Mouse (Mus musculus): ENCODE measurements around the gene Enpp5. TPM values are rescaled to one million over a fixed set of nuclear protein-coding genes. Genes with fewer than 3 reads are reported as not detected.

The Enpp5 gene
- polyA plus RNA-seq (2014; fragmentation: Illumina TruSeq; extraction: RNeasy Lipid Tissue Mini Kit (QIAGEN cat#74804); ENCODE audit: low read depth, low replicate concordance) = 136 TPM

DNA sequence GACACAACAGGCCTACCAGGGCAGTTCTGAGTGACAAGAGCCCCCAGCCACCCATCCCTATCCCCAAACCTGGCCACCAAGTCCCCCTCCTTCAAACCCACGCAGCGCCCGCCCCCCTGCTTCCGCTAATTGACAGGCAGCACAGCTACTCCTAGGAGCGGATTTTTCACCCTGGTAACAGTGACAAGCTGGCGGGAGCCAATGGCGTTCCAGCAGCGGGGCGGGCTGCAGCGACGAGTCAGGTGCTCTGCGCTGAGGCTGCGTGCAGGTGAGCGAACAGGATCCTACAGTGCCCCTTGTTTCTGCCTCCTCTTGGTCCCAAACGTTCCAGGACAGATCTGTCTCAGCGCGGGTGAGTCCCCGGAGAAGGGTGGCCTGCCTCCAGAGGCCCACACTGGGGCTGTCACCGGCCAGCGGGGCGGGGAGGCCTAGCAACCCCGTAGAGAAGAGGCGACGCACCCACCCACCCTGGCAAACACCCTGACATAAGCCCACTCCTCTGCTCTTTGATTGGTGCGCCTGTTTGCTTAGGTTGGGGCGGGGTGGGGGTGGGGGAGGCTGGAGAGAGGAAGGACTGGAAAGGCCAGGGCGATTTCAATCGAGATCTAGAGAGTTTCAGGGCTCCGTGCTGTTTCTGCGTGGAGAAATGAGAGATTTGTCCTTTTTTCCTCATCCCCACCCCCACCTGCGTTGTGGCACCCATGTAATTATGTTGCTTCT is at the start of gene Enpp5:
TSS of gene Enpp5 (plus strand) at position 183 of the 720 bp plus-strand sequence.

DNA sequence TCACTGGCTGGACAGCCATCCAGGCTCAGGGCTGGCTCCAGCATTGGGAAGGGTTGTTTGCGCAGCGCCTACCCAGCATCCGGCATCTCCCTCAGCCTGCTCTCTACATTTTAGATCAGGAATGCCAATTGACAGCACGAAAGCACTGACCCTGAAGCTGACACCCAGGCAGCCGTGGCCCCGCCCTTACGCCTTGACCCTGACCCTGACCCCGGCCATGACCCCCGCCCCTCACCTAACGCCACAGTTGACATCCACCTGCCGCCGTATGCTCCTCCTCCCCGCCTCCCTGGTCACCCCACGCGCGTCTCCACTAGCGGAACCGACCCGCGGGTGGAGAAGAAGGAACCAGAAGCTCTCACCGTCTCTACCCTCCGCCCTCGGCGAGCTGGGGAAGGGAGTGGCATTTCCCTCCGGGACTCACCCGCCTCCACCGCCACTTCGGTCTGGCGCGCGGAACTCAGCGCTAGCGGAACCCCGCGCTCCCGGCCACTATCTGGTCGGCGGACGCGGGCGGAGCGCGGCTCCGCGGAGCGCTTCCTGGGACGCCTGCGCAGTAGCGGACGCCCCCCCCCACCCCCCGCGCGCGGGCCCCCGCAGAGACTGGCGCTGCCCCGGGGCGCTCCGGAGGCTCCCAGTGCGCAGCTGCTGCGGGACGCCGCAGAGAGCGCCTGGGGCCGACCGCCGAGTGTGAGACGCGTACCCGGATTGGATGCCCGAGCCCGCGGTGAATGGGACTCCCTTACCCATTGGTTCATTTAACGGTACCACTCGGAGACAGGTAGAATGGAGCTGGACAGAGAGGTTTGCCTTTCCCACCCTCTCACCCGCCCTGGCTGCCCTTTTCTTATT is 26.9 kb downstream of the Enpp5 start, which contains the start of gene Enpp4:
TSS of gene Enpp4 (minus strand) at position 523 of the 852 bp plus-strand sequence.

Other genes starting within 250 kb of the Enpp5 start
- gene Enpp4, start 27.0 kb downstream of the Enpp5 start, polyA plus RNA-seq (2014; fragmentation: Illumina TruSeq; extraction: RNeasy Lipid Tissue Mini Kit (QIAGEN cat#74804); ENCODE audit: low read depth, low replicate concordance) = 30.9 TPM
- gene Clic5, start 109.8 kb downstream of the Enpp5 start, polyA plus RNA-seq (2014; fragmentation: Illumina TruSeq; extraction: RNeasy Lipid Tissue Mini Kit (QIAGEN cat#74804); ENCODE audit: low read depth, low replicate concordance) = 33.9 TPM

Data from adrenal gland, adult 10 weeks (tissue).